Mouse (Mus musculus): ENCODE measurements around the gene Scfd2. TPM values are rescaled to one million over a fixed set of nuclear protein-coding genes. Genes with fewer than 3 reads are reported as not detected.

The Scfd2 gene
- polyA plus RNA-seq, 1 experiment from 2014 or later, result 21.6 TPM

DNA sequence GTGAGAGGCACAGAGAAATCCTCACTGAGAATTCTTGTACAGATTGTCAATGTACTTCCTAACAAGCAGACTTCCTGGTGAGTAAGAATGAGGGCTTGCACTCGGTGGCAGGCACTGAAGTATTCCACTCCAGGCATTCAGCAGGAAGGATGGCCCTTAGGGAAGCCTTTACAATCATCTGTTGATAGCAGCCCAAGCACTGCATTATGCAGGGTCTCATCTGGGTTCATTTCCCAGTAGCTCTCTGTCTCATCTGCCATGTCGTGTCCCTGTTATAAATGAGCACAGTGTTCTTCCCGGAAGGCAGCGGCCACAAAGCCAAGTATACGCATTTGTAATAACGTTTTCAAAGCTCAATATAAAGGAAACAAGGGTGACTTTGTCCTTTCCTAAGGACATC, 48.9 kb downstream of the Scfd2 start:
- Histone ChIP-seq H3K27ac (no peak overlapping the region), H3K9ac (no peak overlapping the region), H3K27me3 (replicated peaks) (no peaks in the 10 kb centered on the region), H3K4me2 (replicated peaks) (no peak overlapping the region), H3K9me3 (no peaks in the 10 kb centered on the region), H3K4me1 (peaks cover 6% of the 10 kb centered on the region; the same call in 1 of the 2 replicates), H3K4me3 (no peak overlapping the region), H3K36me3 (no peaks in the 10 kb centered on the region)
- no peak for ATAC-seq (ENCODE audit: low FRiP score, low read depth)
- 33% methylated on average over 6 of the region's 6 CpGs for WGBS

DNA sequence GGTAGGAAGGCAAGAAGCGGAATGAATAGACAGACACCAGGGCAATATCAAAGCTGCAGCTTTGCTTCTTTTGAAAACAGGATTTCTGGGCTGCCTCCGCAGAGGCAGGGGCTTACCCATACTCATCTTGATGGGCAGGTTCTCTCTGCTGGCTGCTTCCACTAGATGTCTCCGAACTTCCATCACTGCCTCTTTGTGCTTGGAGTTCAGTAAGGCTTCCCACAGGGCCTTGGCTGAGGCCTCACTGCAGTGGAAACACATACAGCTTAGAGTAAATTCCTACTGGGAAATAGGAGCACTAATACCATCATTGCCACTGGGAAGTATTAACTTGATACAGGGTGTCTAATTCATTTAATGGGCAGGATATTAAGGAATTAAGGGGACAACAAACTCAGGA, 49.5 kb downstream of the Scfd2 start:
- H3K9me3 ChIP-seq, result no peaks in the 10 kb centered on the region
- 70% methylated on average over 3 of the region's 3 CpGs for WGBS
- no peaks in the 10 kb centered on the region for H3K27me3 ChIP-seq (replicated peaks)
- no peaks in the 10 kb centered on the region for H3K36me3 ChIP-seq
- no peak overlapping the region for H3K4me3 ChIP-seq
- H3K4me2 ChIP-seq (replicated peaks), result no peak overlapping the region
- no peak overlapping the region for H3K9ac ChIP-seq
- H3K4me1 ChIP-seq, result peaks cover 6% of the 10 kb centered on the region; the same call in 1 of the 2 replicates
- no peak for ATAC-seq (ENCODE audit: low FRiP score, low read depth)
- no peak overlapping the region for H3K27ac ChIP-seq

DNA sequence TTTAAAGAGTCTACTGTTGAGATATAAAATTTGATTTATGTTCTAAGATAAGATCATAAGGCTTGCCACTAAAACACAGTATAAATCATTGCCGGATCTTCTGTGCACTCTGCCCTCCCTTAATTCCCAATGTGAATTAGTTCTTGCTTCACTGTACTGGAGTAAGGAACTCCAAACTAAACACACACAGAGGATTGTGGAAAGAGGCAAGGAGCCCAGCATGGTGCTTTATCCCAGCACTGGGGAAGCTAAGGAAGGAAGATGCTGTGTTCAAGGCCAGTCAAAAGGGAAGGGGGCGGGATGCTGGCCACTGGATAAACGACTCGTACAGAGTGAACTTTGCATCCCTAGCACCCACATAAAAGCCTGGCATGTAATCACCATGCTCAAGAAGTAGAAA, 51.1 kb downstream of the Scfd2 start:
- no peak overlapping the region for H3K27ac ChIP-seq
- no peaks in the 10 kb centered on the region for H3K27me3 ChIP-seq (replicated peaks)
- no peaks in the 10 kb centered on the region for H3K9me3 ChIP-seq
- H3K36me3 ChIP-seq, result no peaks in the 10 kb centered on the region
- no peak overlapping the region for H3K4me2 ChIP-seq (replicated peaks)
- H3K9ac ChIP-seq, result no peak overlapping the region
- 82% methylated on average over 4 of the region's 4 CpGs for WGBS
- H3K4me1 ChIP-seq, result peaks cover 6% of the 10 kb centered on the region; the same call in 1 of the 2 replicates
- no peak overlapping the region for H3K4me3 ChIP-seq
- ATAC-seq (ENCODE audit: low FRiP score, low read depth), result no peak

- Histone ChIP-seq H3K4me3 (no peak overlapping the region), H3K27ac (no peak overlapping the region), H3K36me3 (no peaks in the 10 kb centered on the region), H3K9me3 (no peaks in the 10 kb centered on the region), H3K9ac (no peak overlapping the region), H3K4me2 (replicated peaks) (no peak overlapping the region), H3K4me1 (peaks cover 6% of the 10 kb centered on the region; the same call in 1 of the 2 replicates), H3K27me3 (replicated peaks) (no peaks in the 10 kb centered on the region)
- WGBS, result 90% methylated on average over 4 of the region's 4 CpGs
- ATAC-seq (ENCODE audit: low FRiP score, low read depth), result no peak
These were observed 51.6 kb downstream of the Scfd2 start for GRCm38 (mm10) chr5:74479947-74480346.

DNA sequence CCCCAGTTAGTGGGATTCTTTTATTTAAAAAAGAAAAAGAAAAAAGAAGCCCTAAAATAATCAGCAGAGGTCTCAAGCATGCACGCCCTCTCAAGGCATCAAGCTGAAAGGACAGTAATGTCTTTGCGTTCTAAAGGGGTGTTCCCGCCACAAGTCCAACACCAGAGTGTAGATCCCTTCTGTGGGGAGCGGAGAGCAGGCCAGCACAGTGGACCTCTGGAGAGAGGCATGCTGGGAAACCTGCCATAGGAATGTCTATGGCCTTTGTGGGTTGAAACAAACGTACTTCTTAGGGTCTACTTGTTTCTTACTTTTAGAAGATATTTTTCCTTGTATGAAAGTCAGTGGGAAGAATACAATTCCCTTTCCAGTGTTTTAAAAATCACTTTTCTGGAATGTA, 52.4 kb downstream of the Scfd2 start:
- no peak overlapping the region for H3K27ac ChIP-seq
- no peak for ATAC-seq (ENCODE audit: low FRiP score, low read depth)
- WGBS, result 76% methylated on average over 5 of the region's 5 CpGs
- no peaks in the 10 kb centered on the region for H3K36me3 ChIP-seq
- H3K9me3 ChIP-seq, result no peaks in the 10 kb centered on the region
- no peak overlapping the region for H3K4me2 ChIP-seq (replicated peaks)
- H3K4me1 ChIP-seq, result peaks cover 6% of the 10 kb centered on the region; the same call in 1 of the 2 replicates
- H3K27me3 ChIP-seq (replicated peaks), result no peaks in the 10 kb centered on the region
- no peak overlapping the region for H3K9ac ChIP-seq
- H3K4me3 ChIP-seq, result no peak overlapping the region

DNA sequence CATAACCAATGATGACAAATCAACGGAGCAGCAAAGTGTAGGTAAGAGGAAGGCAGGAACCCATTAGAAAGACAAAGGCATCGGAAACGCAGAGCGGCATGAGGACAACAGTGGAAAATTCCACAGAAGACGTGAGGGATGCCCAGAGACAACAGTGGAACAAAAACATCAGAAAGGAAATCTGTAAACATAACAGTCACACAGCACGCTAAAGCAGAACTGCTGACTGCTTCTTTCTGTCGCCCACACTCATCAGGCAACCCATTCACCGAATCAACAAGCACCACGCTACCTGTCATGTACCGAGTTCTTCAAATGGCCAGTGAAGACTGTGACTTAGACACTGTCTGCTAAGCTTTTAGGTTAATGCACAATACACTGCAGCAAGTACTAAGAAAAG, 55.0 kb downstream of the Scfd2 start:
- no peak for ATAC-seq (ENCODE audit: low FRiP score, low read depth)
- WGBS, result 88% methylated on average over 10 of the region's 10 CpGs
- no peak overlapping the region for H3K4me3 ChIP-seq
- no peaks in the 10 kb centered on the region for H3K4me1 ChIP-seq
- no peak overlapping the region for H3K4me2 ChIP-seq (replicated peaks)
- no peaks in the 10 kb centered on the region for H3K27me3 ChIP-seq (replicated peaks)
- H3K27ac ChIP-seq, result no peak overlapping the region
- no peak overlapping the region for H3K9ac ChIP-seq
- H3K9me3 ChIP-seq, result no peaks in the 10 kb centered on the region
- no peaks in the 10 kb centered on the region for H3K36me3 ChIP-seq

GRCm38 (mm10) chr5:74473117-74473516, 58.4 kb downstream of the Scfd2 start:
- Histone ChIP-seq H3K27ac (no peak overlapping the region), H3K9ac (no peak overlapping the region), H3K9me3 (no peaks in the 10 kb centered on the region), H3K4me3 (no peak overlapping the region), H3K4me2 (replicated peaks) (no peak overlapping the region), H3K4me1 (no peaks in the 10 kb centered on the region), H3K36me3 (no peaks in the 10 kb centered on the region), H3K27me3 (replicated peaks) (no peaks in the 10 kb centered on the region)
- ATAC-seq (ENCODE audit: low FRiP score, low read depth), result no peak
- WGBS, result 86% methylated on average over 11 of the region's 11 CpGs

DNA sequence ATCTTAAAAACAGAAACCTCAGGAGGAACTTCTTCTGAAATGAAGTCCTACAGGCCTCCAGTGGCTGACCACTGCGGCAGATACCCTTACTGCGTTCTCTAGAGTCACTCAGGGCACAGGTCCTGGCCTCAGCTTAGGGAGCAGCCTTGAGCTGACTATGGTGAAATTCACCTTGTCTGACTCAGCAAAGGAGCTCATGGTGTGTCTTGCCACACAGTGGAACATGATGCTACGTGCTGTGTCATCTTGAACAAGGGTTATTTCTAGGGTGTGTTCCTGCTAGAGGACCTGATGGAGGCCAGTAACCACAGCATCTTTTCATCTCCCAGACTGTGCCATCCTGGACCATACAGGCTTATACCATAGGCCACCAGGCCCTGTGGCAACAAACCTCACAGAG, 60.7 kb downstream of the Scfd2 start:
- no peak overlapping the region for H3K4me2 ChIP-seq (replicated peaks)
- WGBS, result 85% methylated on average over 3 of the region's 3 CpGs
- no peak overlapping the region for H3K27ac ChIP-seq
- no peaks in the 10 kb centered on the region for H3K36me3 ChIP-seq
- H3K9me3 ChIP-seq, result no peaks in the 10 kb centered on the region
- ATAC-seq (ENCODE audit: low FRiP score, low read depth), result no peak
- no peaks in the 10 kb centered on the region for H3K4me1 ChIP-seq
- H3K9ac ChIP-seq, result no peak overlapping the region
- H3K27me3 ChIP-seq (replicated peaks), result no peaks in the 10 kb centered on the region
- no peak overlapping the region for H3K4me3 ChIP-seq

DNA sequence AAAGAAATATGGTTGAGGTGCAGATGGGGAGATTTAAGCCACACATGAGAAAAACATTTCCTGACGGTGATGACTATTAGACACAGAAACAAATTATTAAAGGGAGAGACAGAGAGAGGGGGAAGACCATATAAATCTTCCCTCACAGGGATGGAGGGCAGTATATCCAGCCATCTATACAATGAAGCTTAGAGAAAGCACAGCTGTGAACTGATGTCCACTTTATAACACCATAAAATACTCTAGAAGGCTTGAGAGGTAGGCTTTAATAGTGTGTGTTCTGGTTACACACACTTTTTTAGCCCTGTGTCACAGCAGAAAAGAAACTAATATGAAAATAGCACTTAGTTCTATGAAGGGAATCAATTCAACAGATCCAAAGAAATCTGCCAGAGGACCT, 61.9 kb downstream of the Scfd2 start:
- no peaks in the 10 kb centered on the region for H3K9me3 ChIP-seq
- ATAC-seq (ENCODE audit: low FRiP score, low read depth), result no peak
- 43% methylated on average over 1 of the region's 1 CpGs for WGBS
- no peak overlapping the region for H3K4me3 ChIP-seq
- H3K9ac ChIP-seq, result no peak overlapping the region
- H3K4me2 ChIP-seq (replicated peaks), result no peak overlapping the region
- H3K4me1 ChIP-seq, result no peaks in the 10 kb centered on the region
- H3K36me3 ChIP-seq, result no peaks in the 10 kb centered on the region
- H3K27ac ChIP-seq, result no peak overlapping the region
- H3K27me3 ChIP-seq (replicated peaks), result no peaks in the 10 kb centered on the region

- H3K4me3 ChIP-seq, result no peak overlapping the region
- no peak for ATAC-seq (ENCODE audit: low FRiP score, low read depth)
- no peaks in the 10 kb centered on the region for H3K27me3 ChIP-seq (replicated peaks)
- no peaks in the 10 kb centered on the region for H3K36me3 ChIP-seq
- no peak overlapping the region for H3K4me2 ChIP-seq (replicated peaks)
- WGBS, result 44% methylated on average over 3 of the region's 3 CpGs
- no peaks in the 10 kb centered on the region for H3K4me1 ChIP-seq
- no peaks in the 10 kb centered on the region for H3K9me3 ChIP-seq
- H3K27ac ChIP-seq, result no peak overlapping the region
- H3K9ac ChIP-seq, result no peak overlapping the region
These were observed 63.8 kb downstream of the Scfd2 start for GRCm38 (mm10) chr5:74467753-74468152.

DNA sequence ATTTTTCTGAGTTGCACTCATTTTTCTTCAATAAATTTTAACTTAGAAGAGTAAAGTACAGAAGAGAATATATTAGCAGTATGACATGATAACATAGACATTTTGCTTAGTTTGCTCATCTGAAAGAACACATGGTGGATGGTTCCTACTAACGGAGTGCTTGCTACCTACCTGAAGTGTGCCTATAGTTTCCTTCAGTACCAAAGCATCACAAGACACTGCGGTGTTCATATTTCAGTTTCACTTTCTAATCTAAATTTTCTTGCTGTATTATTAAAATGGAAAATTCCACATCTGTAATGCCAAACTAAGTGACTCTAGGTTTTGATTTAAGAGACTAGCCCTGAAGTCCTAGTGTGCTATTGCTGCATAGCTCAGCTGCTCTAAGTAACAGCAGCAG, 74.8 kb downstream of the Scfd2 start:
- H3K4me1 ChIP-seq, result no peaks in the 10 kb centered on the region
- H3K9me3 ChIP-seq, result no peaks in the 10 kb centered on the region
- 92% methylated on average over 2 of the region's 2 CpGs for WGBS
- H3K27me3 ChIP-seq (replicated peaks), result no peaks in the 10 kb centered on the region
- no peak for ATAC-seq (ENCODE audit: low FRiP score, low read depth)
- H3K27ac ChIP-seq, result no peak overlapping the region
- H3K4me3 ChIP-seq, result no peak overlapping the region
- no peak overlapping the region for H3K9ac ChIP-seq
- no peaks in the 10 kb centered on the region for H3K36me3 ChIP-seq
- no peak overlapping the region for H3K4me2 ChIP-seq (replicated peaks)

- Histone ChIP-seq H3K4me2 (replicated peaks) (no peak overlapping the region), H3K9ac (no peak overlapping the region), H3K4me3 (no peak overlapping the region), H3K9me3 (no peaks in the 10 kb centered on the region), H3K36me3 (no peaks in the 10 kb centered on the region), H3K27me3 (replicated peaks) (no peaks in the 10 kb centered on the region), H3K27ac (no peak overlapping the region), H3K4me1 (no peaks in the 10 kb centered on the region)
- WGBS, result 88% methylated on average over 6 of the region's 6 CpGs
- no peak for ATAC-seq (ENCODE audit: low FRiP score, low read depth)
These were observed 75.9 kb downstream of the Scfd2 start for GRCm38 (mm10) chr5:74455510-74456269.

GRCm38 (mm10) chr5:74455094-74455493, 76.5 kb downstream of the Scfd2 start:
- no peaks in the 10 kb centered on the region for H3K36me3 ChIP-seq
- ATAC-seq (ENCODE audit: low FRiP score, low read depth), result no peak
- H3K27ac ChIP-seq, result no peak overlapping the region
- no peaks in the 10 kb centered on the region for H3K27me3 ChIP-seq (replicated peaks)
- 84% methylated on average over 9 of the region's 9 CpGs for WGBS
- no peaks in the 10 kb centered on the region for H3K4me1 ChIP-seq
- no peak overlapping the region for H3K4me2 ChIP-seq (replicated peaks)
- H3K4me3 ChIP-seq, result no peak overlapping the region
- H3K9ac ChIP-seq, result no peak overlapping the region
- H3K9me3 ChIP-seq, result no peaks in the 10 kb centered on the region

Measured in neural tube, embryonic 12.5 days (tissue).